Mouse (Mus musculus): Measurements from ENCODE around the gene AC131692.1. TPM values are rescaled to one million over a fixed set of nuclear protein-coding genes. Genes with fewer than 3 reads are reported as not detected.

The AC131692.1 gene
- polyA plus RNA-seq, 1 experiment from 2014 or later, result 0.43 TPM

DNA sequence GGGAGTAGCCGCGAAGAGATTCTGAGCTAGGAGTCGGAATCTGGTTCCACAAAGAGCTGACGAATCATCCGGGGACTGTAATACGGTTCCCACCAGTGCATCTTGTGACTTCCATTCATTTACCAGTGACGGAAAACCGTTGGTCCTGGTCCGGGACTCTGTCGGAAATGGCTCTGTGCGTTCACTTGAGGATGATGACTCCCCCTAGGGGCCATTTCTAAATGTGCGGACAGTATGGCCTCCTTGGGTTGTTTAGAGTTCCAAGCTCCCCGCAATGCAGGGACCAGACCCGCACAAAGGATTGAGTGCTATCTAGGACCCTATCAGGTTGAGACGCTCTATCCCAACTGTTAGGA, 47.2 kb downstream of the AC131692.1 start, which contains the start of gene Arl2:
TSS of gene Arl2 (minus strand) at position 155 of the 356 bp plus-strand sequence.
- under 1% methylated on average over 15 of the region's 15 CpGs for WGBS
- H3K36me3 ChIP-seq, result peaks cover 17% of the 10 kb centered on the region
- no peaks in the 10 kb centered on the region for H3K27me3 ChIP-seq
- ATAC-seq (ENCODE audit: insufficient number of reproducible peaks, insufficient read depth, low FRiP score, low TSS enrichment), result peak; percentile 61
- peak within 1 kb of the TSS; percentile 59 for H3K4me3 ChIP-seq
- H3K27ac ChIP-seq, result peak within 1 kb of the TSS; percentile 97
- H3K4me1 ChIP-seq, result peaks cover 6% of the 10 kb centered on the region; the same call in 1 of the 2 replicates
- H3K9me3 ChIP-seq, result no peaks in the 10 kb centered on the region
- peak within 1 kb of the TSS; percentile 67 for H3K4me2 ChIP-seq (replicated peaks)
- peak within 1 kb of the TSS; percentile 85 for H3K9ac ChIP-seq

DNA sequence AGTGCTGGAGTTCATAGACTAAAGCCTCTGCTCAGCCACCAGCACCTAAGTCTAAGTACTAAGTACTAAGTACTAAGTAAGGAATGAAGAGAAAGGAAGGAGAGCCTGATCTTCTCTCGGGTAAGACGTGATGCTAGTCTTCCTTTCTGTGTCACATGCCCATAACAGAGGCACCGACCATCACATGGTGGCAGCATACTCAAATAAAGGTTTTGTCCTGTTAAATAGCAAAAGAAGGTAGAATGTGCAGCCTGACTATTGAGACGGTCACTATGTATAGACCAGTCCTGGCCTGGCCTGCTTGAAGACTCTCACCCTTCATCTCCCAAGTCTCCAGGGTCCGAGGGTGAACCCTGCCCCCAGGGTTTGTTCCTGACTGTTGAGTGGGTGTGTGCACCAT, 50.6 kb downstream of the AC131692.1 start:
- Histone ChIP-seq H3K4me1 (peaks cover 4% of the 10 kb centered on the region; the same call in 1 of the 2 replicates), H3K9me3 (no peaks in the 10 kb centered on the region), H3K36me3 (no peaks in the 10 kb centered on the region), H3K9ac (no peak overlapping the region), H3K27ac (no peak overlapping the region), H3K4me2 (replicated peaks) (no peak overlapping the region), H3K4me3 (no peak overlapping the region), H3K27me3 (no peaks in the 10 kb centered on the region)
- 76% methylated on average over 5 of the region's 5 CpGs for WGBS
- no peak for ATAC-seq (ENCODE audit: insufficient number of reproducible peaks, insufficient read depth, low FRiP score, low TSS enrichment)

Small RNAs within 50 kb of the gene (microRNA-seq; reads per million reads assigned to microRNA genes)
- gene Mir6988, result 1.8 reads per million, percentile 3 among the genes with 10 or more reads in this experiment

Other genes starting within 250 kb of the AC131692.1 start
- gene Frmd8, start 219.1 kb upstream of the AC131692.1 start, polyA plus RNA-seq (2016; fragmentation: Nextera tagmentation; extraction: Ambion mirVana), result 35.3 and 41.4 TPM in 2 replicates
- 2.0 and 3.1 TPM in 2 replicates for gene Slc25a45, start 216.6 kb upstream of the AC131692.1 start, polyA plus RNA-seq (2016; fragmentation: Nextera tagmentation; extraction: Ambion mirVana)
- 5.3 and 6.3 TPM in 2 replicates for gene Tigd3, start 200.3 kb upstream of the AC131692.1 start, polyA plus RNA-seq (2016; fragmentation: Nextera tagmentation; extraction: Ambion mirVana)
- 192 and 207 TPM in 2 replicates for gene Dpf2, start 181.4 kb upstream of the AC131692.1 start, polyA plus RNA-seq (2016; fragmentation: Nextera tagmentation; extraction: Ambion mirVana)
- gene Cdc42ep2, start 169.6 kb upstream of the AC131692.1 start, polyA plus RNA-seq (2016; fragmentation: Nextera tagmentation; extraction: Ambion mirVana), result 3.6 and 4.2 TPM in 2 replicates
- 80.5 and 82.9 TPM in 2 replicates for gene Pola2, start 130.2 kb upstream of the AC131692.1 start, polyA plus RNA-seq (2016; fragmentation: Nextera tagmentation; extraction: Ambion mirVana)
- gene Slc22a20, start 108.3 kb upstream of the AC131692.1 start, polyA plus RNA-seq (2016; fragmentation: Nextera tagmentation; extraction: Ambion mirVana), result not detected in 2 replicates
- 7.0 and 7.7 TPM in 2 replicates for gene Capn1, start 78.5 kb upstream of the AC131692.1 start, polyA plus RNA-seq (2016; fragmentation: Nextera tagmentation; extraction: Ambion mirVana)
- gene Syvn1, start 47.8 kb upstream of the AC131692.1 start, polyA plus RNA-seq (2016; fragmentation: Nextera tagmentation; extraction: Ambion mirVana), result 26.4 and 29.8 TPM in 2 replicates
- 79.3 and 79.4 TPM in 2 replicates for gene Mrpl49, start 36.6 kb upstream of the AC131692.1 start, polyA plus RNA-seq (2016; fragmentation: Nextera tagmentation; extraction: Ambion mirVana)
- gene Fau, start 36.6 kb upstream of the AC131692.1 start, polyA plus RNA-seq (2016; fragmentation: Nextera tagmentation; extraction: Ambion mirVana), result 703 and 704 TPM in 2 replicates
- 38.1 and 39.3 TPM in 2 replicates for gene Znhit2, start 33.2 kb upstream of the AC131692.1 start, polyA plus RNA-seq (2016; fragmentation: Nextera tagmentation; extraction: Ambion mirVana)
- 31.9 and 33.2 TPM in 2 replicates for gene Tm7sf2, start 26.0 kb upstream of the AC131692.1 start, polyA plus RNA-seq (2016; fragmentation: Nextera tagmentation; extraction: Ambion mirVana)
- gene Vps51, start 17.2 kb upstream of the AC131692.1 start, polyA plus RNA-seq (2016; fragmentation: Nextera tagmentation; extraction: Ambion mirVana), result 76.0 and 78.4 TPM in 2 replicates
- gene Tmem262, start 14.4 kb upstream of the AC131692.1 start, polyA plus RNA-seq (2016; fragmentation: Nextera tagmentation; extraction: Ambion mirVana), result not detected in 2 replicates
- gene Gm28374, start 12.2 kb upstream of the AC131692.1 start, polyA plus RNA-seq (2016; fragmentation: Nextera tagmentation; extraction: Ambion mirVana), result 1.2 and 2.0 TPM in 2 replicates
- 75.5 and 80.8 TPM in 2 replicates for gene Zfpl1, start 9.5 kb upstream of the AC131692.1 start, polyA plus RNA-seq (2016; fragmentation: Nextera tagmentation; extraction: Ambion mirVana)
- 40.6 TPM in 2 replicates for gene Cdca5, start 9.4 kb upstream of the AC131692.1 start, polyA plus RNA-seq (2016; fragmentation: Nextera tagmentation; extraction: Ambion mirVana)
- 0.55 and 0.64 TPM in 2 replicates for gene Naaladl1, start 11.4 kb downstream of the AC131692.1 start, polyA plus RNA-seq (2016; fragmentation: Nextera tagmentation; extraction: Ambion mirVana)
- 55.6 and 58.8 TPM in 2 replicates for gene Sac3d1, start 24.2 kb downstream of the AC131692.1 start, polyA plus RNA-seq (2016; fragmentation: Nextera tagmentation; extraction: Ambion mirVana)
- gene Snx15, start 33.9 kb downstream of the AC131692.1 start, polyA plus RNA-seq (2016; fragmentation: Nextera tagmentation; extraction: Ambion mirVana), result 33.6 and 35.8 TPM in 2 replicates
- gene Batf2, start 46.6 kb downstream of the AC131692.1 start, polyA plus RNA-seq (2016; fragmentation: Nextera tagmentation; extraction: Ambion mirVana), result not detected in 2 replicates
- 100 and 102 TPM in 2 replicates for gene Arl2, start 47.1 kb downstream of the AC131692.1 start, polyA plus RNA-seq (2016; fragmentation: Nextera tagmentation; extraction: Ambion mirVana)
- gene Majin, start 90.0 kb downstream of the AC131692.1 start, polyA plus RNA-seq (2016; fragmentation: Nextera tagmentation; extraction: Ambion mirVana), result not detected in 2 replicates
- 2.3 and 3.1 TPM in 2 replicates for gene Gpha2, start 132.0 kb downstream of the AC131692.1 start, polyA plus RNA-seq (2016; fragmentation: Nextera tagmentation; extraction: Ambion mirVana)
- 34.5 and 40.1 TPM in 2 replicates for gene Ppp2r5b, start 141.5 kb downstream of the AC131692.1 start, polyA plus RNA-seq (2016; fragmentation: Nextera tagmentation; extraction: Ambion mirVana)
- gene Atg2a, start 147.2 kb downstream of the AC131692.1 start, polyA plus RNA-seq (2016; fragmentation: Nextera tagmentation; extraction: Ambion mirVana), result 11.7 and 12.0 TPM in 2 replicates
- 76.6 and 77.6 TPM in 2 replicates for gene Ehd1, start 182.3 kb downstream of the AC131692.1 start, polyA plus RNA-seq (2016; fragmentation: Nextera tagmentation; extraction: Ambion mirVana)
- gene Cdc42bpg, start 212.0 kb downstream of the AC131692.1 start, polyA plus RNA-seq (2016; fragmentation: Nextera tagmentation; extraction: Ambion mirVana), result 0.65 and 0.95 TPM in 2 replicates
- gene Men1, start 240.6 kb downstream of the AC131692.1 start, polyA plus RNA-seq (2016; fragmentation: Nextera tagmentation; extraction: Ambion mirVana), result 107 and 111 TPM in 2 replicates
- 15.6 and 16.8 TPM in 2 replicates for gene Map4k2, start 246.7 kb downstream of the AC131692.1 start, polyA plus RNA-seq (2016; fragmentation: Nextera tagmentation; extraction: Ambion mirVana)